Mouse (Mus musculus) stomach, embryonic 16.5 days (tissue): ENCODE measurements at regions not wholly inside any gene's neighbourhood (a gene's known extent, or its start where the extent isn't known, plus 50 kb on each side); places are given as distances from the start of the nearest gene placed in this dataset.

Source experiments
- ATAC-seq: fragments of 200-750 bp; cut with Nextera tagmentation; 2 replicates; pipeline ENCODE4 v1.8.0; 2017; ENCODE audit warnings: moderate number of reproducible peaks, moderate TSS enrichment; ENCODE audit not compliant: insufficient read depth, low FRiP score
- H3K27ac ChIP-seq: fragments of 300-500 bp; sonication (generic); 2 replicates; pipeline ENCODE4 v1.5.1; 2014; ENCODE audit warnings: low read length
- H3K27me3 ChIP-seq: fragments of 300-500 bp; sonication (generic); 2 replicates; pipeline ENCODE4 v1.6.1; 2014; ENCODE audit warnings: low read length, control low read depth, mixed read lengths; ENCODE audit not compliant: control insufficient read depth, insufficient read depth
- H3K36me3 ChIP-seq: fragments of 300-500 bp; sonication (generic); 2 replicates; pipeline ENCODE4 v1.6.1; 2014; ENCODE audit warnings: low read length; ENCODE audit not compliant: control insufficient read depth, insufficient read depth
- H3K4me1 ChIP-seq: fragments of 300-500 bp; sonication (generic); 2 replicates; pipeline ENCODE4 v1.6.1; 2014; ENCODE audit warnings: low read length, control low read depth, mixed read lengths; ENCODE audit not compliant: control insufficient read depth, insufficient read depth
- H3K4me2 ChIP-seq: fragments of 300-500 bp; sonication (generic); 2 replicates; pipeline ENCODE4 v1.6.1; 2014; ENCODE audit warnings: low read depth, low read length, mixed read lengths
- H3K4me3 ChIP-seq: fragments of 300-500 bp; sonication (generic); replicated peaks from 2 replicates; pipeline ENCODE4 v1.5.1; 2014; ENCODE audit warnings: mild to moderate bottlenecking, low read length
- H3K9ac ChIP-seq: fragments of 300-500 bp; sonication (generic); 2 replicates; pipeline ENCODE4 v1.6.1; 2014; ENCODE audit warnings: low read length
- H3K9me3 ChIP-seq: fragments of 300-500 bp; sonication (generic); replicated peaks from 2 replicates; pipeline ENCODE4 v1.6.1; 2016; ENCODE audit warnings: low read length, control low read depth; ENCODE audit not compliant: control insufficient read depth
- WGBS: fragments of 180-500 bp; shearing (Covaris S2); extraction: QIAGEN DNeasy Blood & Tissue Kit; methylation state at CpG from one replicate; pipeline ENCODE4 v1.1.7; 2014; 5-methylcytosine and 5-hydroxymethylcytosine counted together

DNA sequence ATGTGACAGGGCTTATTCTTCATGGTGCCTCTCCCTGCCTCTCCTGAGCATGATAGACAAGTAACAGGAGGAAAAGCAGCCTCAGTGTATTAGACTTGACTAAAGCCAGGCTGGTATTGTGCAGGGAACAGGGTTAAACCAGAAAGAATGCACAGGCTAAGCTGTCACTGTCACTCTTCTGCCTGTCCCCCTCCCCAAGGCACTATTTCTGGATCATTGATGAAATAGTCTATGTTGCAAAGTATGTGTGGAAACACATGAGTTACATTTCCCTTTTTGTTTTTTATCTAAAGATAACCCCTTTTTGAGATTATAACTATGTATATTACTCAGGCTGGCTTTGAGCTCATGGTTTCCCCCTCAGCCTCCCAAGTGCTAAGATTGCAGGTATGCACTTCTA is 436.5 kb upstream of the Nr5a2 start:
- Histone ChIP-seq H3K9me3 (no peaks in the 10 kb centered on the region), H3K4me2 (no peak overlapping the region), H3K27ac (no peak overlapping the region), H3K27me3 (no peaks in the 10 kb centered on the region), H3K4me3 (no peak overlapping the region), H3K36me3 (no peaks in the 10 kb centered on the region), H3K4me1 (no peaks in the 10 kb centered on the region), H3K9ac (no peak overlapping the region)
- no peak for ATAC-seq

DNA sequence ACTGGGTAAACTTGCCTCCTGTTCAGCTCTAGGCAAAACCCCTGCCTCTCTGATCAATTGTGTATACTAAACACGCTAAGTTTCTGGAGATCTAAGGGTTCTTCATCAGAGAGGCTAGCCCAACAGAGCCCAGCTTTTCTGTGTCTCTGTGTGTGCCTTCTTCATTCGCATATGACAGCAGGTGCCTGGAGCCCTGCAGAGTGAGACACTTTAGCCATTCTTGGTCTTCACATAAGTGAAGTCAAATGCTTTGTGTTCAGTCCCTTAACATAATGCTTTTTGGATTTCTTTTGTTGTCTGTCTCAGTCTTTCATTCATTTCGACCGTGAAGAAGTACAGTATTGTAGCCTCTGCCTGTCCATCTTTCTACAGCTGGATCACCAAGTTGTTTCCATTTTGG is 427.3 kb upstream of the Nr5a2 start:
- Histone ChIP-seq H3K27ac (no peak overlapping the region), H3K9ac (no peak overlapping the region), H3K4me2 (no peak overlapping the region), H3K4me1 (no peaks in the 10 kb centered on the region), H3K36me3 (no peaks in the 10 kb centered on the region), H3K4me3 (no peak overlapping the region), H3K9me3 (no peaks in the 10 kb centered on the region), H3K27me3 (no peaks in the 10 kb centered on the region)
- WGBS, result 79% methylated on average over 4 of the region's 4 CpGs
- ATAC-seq, result no peak

- Histone ChIP-seq H3K27me3 (no peaks in the 10 kb centered on the region), H3K4me3 (no peak overlapping the region), H3K4me2 (no peak overlapping the region), H3K9me3 (no peaks in the 10 kb centered on the region), H3K36me3 (no peaks in the 10 kb centered on the region), H3K4me1 (no peaks in the 10 kb centered on the region), H3K27ac (no peak overlapping the region), H3K9ac (no peak overlapping the region)
- 29% methylated on average over 6 of the region's 6 CpGs for WGBS
- ATAC-seq, result no peak
Observed at GRCm38 (mm10) chr1:137378072-137378985, 418.1 kb upstream of the Nr5a2 start.

GRCm38 (mm10) chr1:137376685-137377084 is 416.4 kb upstream of the Nr5a2 start:
- no peak overlapping the region for H3K4me2 ChIP-seq
- H3K4me3 ChIP-seq, result no peak overlapping the region
- no peaks in the 10 kb centered on the region for H3K4me1 ChIP-seq
- H3K27ac ChIP-seq, result no peak overlapping the region
- no peaks in the 10 kb centered on the region for H3K36me3 ChIP-seq
- no peaks in the 10 kb centered on the region for H3K27me3 ChIP-seq
- H3K9ac ChIP-seq, result no peak overlapping the region
- 63% methylated on average over 10 of the region's 10 CpGs for WGBS
- no peaks in the 10 kb centered on the region for H3K9me3 ChIP-seq
- no peak for ATAC-seq

DNA sequence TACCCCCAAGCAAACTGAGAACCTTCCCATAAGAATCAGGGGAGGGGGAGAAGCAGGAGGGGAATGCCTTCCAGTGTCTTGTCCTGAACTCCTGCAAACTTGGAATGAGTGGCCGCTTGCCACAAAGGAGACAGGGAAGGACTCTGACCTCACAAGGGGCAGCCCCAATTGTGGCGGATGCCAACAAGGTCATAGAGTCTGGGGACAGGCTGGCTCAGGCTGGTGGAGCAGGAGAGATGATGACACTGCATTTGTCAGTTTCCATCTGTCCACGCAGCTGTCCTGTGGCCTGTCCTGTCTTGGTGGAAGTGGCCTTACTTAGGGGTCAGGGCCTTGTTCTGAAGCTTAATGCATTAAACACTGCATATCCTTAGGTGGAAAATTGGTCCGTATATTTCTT is 414.4 kb upstream of the Nr5a2 start:
- Histone ChIP-seq H3K4me3 (no peak overlapping the region), H3K4me2 (no peak overlapping the region), H3K9ac (no peak overlapping the region), H3K4me1 (no peaks in the 10 kb centered on the region), H3K36me3 (no peaks in the 10 kb centered on the region), H3K27ac (no peak overlapping the region), H3K9me3 (no peaks in the 10 kb centered on the region), H3K27me3 (no peaks in the 10 kb centered on the region)
- WGBS, result 79% methylated on average over 4 of the region's 4 CpGs
- ATAC-seq, result no peak

DNA sequence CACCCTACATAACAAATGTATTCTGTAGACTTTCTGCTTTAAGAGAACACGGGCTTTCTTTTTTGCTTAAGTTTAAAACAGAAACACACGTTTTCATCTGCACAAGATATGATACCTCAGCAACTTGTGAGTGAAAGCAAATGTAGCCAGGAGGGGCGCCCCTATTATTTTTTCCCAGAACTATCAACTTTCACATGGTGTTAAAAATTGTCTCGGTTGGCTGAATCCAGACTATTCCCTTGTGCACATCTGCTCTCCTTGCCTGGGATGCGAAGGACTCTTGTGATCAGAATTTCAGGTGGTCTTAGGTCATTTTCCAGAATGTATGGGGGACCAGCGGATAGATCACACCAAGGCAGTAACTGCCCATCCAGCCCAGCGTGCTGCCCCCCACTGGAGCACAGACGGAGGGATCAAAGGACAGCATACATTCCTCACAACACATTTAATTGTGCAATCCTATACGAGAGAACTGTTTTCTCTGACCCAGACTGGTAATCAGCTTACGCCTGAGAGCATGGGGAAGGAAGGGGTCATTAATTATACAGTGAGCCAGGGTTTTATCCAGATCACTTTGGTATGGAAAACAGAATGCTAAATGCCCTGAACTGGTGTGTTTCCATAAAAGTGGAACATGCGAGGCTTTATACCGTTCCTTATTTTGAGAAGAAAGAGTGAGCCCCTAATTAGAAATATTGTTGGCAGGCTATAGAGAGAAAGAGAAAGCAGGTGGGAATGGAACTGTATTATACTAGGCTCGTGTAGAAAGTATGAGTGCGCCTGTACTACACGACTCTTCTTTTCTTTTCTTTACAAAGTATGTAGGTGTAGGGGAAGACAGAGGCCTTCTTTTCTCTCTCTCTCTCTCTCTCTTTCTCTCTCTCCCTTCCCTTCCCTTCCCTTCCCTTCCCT is 413.5 kb upstream of the Nr5a2 start:
- H3K9me3 ChIP-seq, result no peaks in the 10 kb centered on the region
- no peak overlapping the region for H3K9ac ChIP-seq
- WGBS, result 71% methylated on average over 15 of the region's 15 CpGs
- H3K4me2 ChIP-seq, result no peak overlapping the region
- H3K27me3 ChIP-seq, result no peaks in the 10 kb centered on the region
- ATAC-seq, result no peak
- H3K4me3 ChIP-seq, result no peak overlapping the region
- H3K36me3 ChIP-seq, result no peaks in the 10 kb centered on the region
- no peak overlapping the region for H3K27ac ChIP-seq
- H3K4me1 ChIP-seq, result no peaks in the 10 kb centered on the region

DNA sequence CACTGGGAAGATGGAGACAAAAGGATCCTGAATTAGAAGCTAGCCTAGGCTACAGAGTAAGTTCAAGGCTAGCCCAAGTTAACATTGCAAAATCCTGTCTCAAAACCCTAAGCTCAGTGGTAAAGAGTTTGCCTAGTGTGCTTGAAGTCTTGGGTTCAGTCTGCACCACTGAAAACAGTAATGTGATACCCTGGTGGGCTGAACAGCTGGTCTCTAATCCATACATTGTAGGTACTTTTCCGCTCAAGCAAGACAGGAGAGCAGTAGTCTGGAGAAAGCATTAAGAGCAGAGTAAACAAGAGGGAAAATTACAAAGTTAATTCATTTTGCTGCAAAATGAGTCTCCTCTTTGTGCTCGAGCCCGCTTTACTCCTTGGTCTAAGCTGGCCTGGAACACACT is 412.0 kb upstream of the Nr5a2 start:
- Histone ChIP-seq H3K36me3 (no peaks in the 10 kb centered on the region), H3K4me1 (no peaks in the 10 kb centered on the region), H3K9me3 (no peaks in the 10 kb centered on the region), H3K4me3 (no peak overlapping the region), H3K27ac (no peak overlapping the region), H3K27me3 (no peaks in the 10 kb centered on the region), H3K4me2 (no peak overlapping the region), H3K9ac (no peak overlapping the region)
- no peak for ATAC-seq
- 78% methylated on average over 3 of the region's 3 CpGs for WGBS

DNA sequence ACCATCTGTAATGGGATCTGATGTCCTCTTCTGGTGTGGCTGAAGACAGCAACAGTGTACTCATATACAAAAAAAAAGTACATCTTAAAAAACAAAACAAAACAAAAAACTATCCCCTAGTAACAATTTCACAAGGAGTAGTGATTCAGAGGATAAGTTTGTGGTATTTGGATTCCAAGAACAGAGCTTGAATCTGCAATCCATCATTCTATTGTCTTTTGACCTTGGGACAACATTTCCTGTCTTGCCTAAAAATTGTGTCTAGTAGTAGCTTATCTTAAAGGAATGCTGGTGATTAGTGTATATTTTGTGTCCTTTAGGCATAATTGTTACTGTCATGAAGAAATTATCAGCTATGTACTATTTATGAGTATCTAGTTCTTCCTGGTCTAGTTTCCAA is 404.1 kb upstream of the Nr5a2 start:
- no peaks in the 10 kb centered on the region for H3K4me1 ChIP-seq
- no peak overlapping the region for H3K27ac ChIP-seq
- H3K9me3 ChIP-seq, result no peaks in the 10 kb centered on the region
- no peaks in the 10 kb centered on the region for H3K27me3 ChIP-seq
- H3K4me3 ChIP-seq, result no peak overlapping the region
- H3K36me3 ChIP-seq, result no peaks in the 10 kb centered on the region
- no peak overlapping the region for H3K4me2 ChIP-seq
- no peak for ATAC-seq
- no peak overlapping the region for H3K9ac ChIP-seq

GRCm38 (mm10) chr1:137363969-137364368 is 403.7 kb upstream of the Nr5a2 start:
- Histone ChIP-seq H3K27ac (no peak overlapping the region), H3K4me1 (no peaks in the 10 kb centered on the region), H3K36me3 (no peaks in the 10 kb centered on the region), H3K4me3 (no peak overlapping the region), H3K9ac (no peak overlapping the region), H3K4me2 (no peak overlapping the region), H3K27me3 (no peaks in the 10 kb centered on the region), H3K9me3 (no peaks in the 10 kb centered on the region)
- ATAC-seq, result no peak
- WGBS, result 95% methylated on average over 2 of the region's 2 CpGs
